Mouse (Mus musculus): Measurements from ENCODE around the gene Wnk4. TPM values are rescaled to one million over a fixed set of nuclear protein-coding genes. Genes with fewer than 3 reads are reported as not detected.

The Wnk4 gene
- polyA plus RNA-seq, 1 experiment from 2014 or later: 14.6 TPM

- 27% methylated on average over 2 of the region's 2 CpGs for WGBS
- TF ChIP-seq EP300 (IDR thresholded peaks at IDR 0.05): no peak
- peaks cover 10% of the 10 kb centered on the region; the same call in 1 of the 2 replicates for H3K4me1 ChIP-seq (ENCODE audit: insufficient read depth, low read depth, low read length)
Measured at GRCm38 (mm10) chr11:101230061-101230511, 30.3 kb upstream of the Wnk4 start.

GRCm38 (mm10) chr11:101230526-101230925, 29.8 kb upstream of the Wnk4 start:
- H3K27me3 ChIP-seq (replicated peaks; ENCODE audit: insufficient read depth, low read length): no peaks in the 10 kb centered on the region
- H3K4me3 ChIP-seq (ENCODE audit: low read depth, low read length): no peak overlapping the region
- TF ChIP-seq EP300 (IDR thresholded peaks at IDR 0.05): no peak
- ATAC-seq (no peak), DNase-seq (ENCODE audit: low spot score) (peak; percentile 47)
- H3K4me1 ChIP-seq (ENCODE audit: insufficient read depth, low read depth, low read length): peaks cover 10% of the 10 kb centered on the region; the same call in 1 of the 2 replicates
- H3K27ac ChIP-seq (ENCODE audit: low read length): peak overlapping the region; percentile 93
- no peak overlapping the region for H3K9ac ChIP-seq (replicated peaks; ENCODE audit: low read depth)
- no peaks in the 10 kb centered on the region for H3K36me3 ChIP-seq (ENCODE audit: insufficient read depth, low read length)
- no peaks in the 10 kb centered on the region for H3K9me3 ChIP-seq (ENCODE audit: low read length)
- peak overlapping the region; percentile 52 for H3K4me2 ChIP-seq (replicated peaks; ENCODE audit: low read depth, low read length)
- WGBS: 20% methylated on average over 5 of the region's 5 CpGs

More at GRCm38 (mm10) chr11:101230061-101230511, 30.3 kb upstream of the Wnk4 start:
- Histone ChIP-seq H3K36me3 (ENCODE audit: insufficient read depth, low read length) (no peaks in the 10 kb centered on the region), H3K4me3 (ENCODE audit: low read depth, low read length) (no peak overlapping the region), H3K4me2 (replicated peaks; ENCODE audit: low read depth, low read length) (no peak overlapping the region; the same call in 1 of the 2 replicates), H3K27ac (ENCODE audit: low read length) (peak overlapping the region; percentile 93), H3K9me3 (ENCODE audit: low read length) (no peaks in the 10 kb centered on the region), H3K9ac (replicated peaks; ENCODE audit: low read depth) (no peak overlapping the region), H3K27me3 (replicated peaks; ENCODE audit: insufficient read depth, low read length) (no peaks in the 10 kb centered on the region)
- peak; percentile 76 for DNase-seq (ENCODE audit: low spot score)
- ATAC-seq: 0 out of 2 replicates have a peak, but pooled peaks have one; percentile 7

GRCm38 (mm10) chr11:101230991-101231871, 29.1 kb upstream of the Wnk4 start:
- Histone ChIP-seq H3K36me3 (ENCODE audit: insufficient read depth, low read length) (no peaks in the 10 kb centered on the region), H3K4me1 (ENCODE audit: insufficient read depth, low read depth, low read length) (peaks cover 10% of the 10 kb centered on the region; the same call in 1 of the 2 replicates), H3K27me3 (replicated peaks; ENCODE audit: insufficient read depth, low read length) (no peaks in the 10 kb centered on the region), H3K4me3 (ENCODE audit: low read depth, low read length) (peak overlapping the region; percentile 27), H3K9ac (replicated peaks; ENCODE audit: low read depth) (peak overlapping the region; percentile 23; the same call in 1 of the 2 replicates), H3K4me2 (replicated peaks; ENCODE audit: low read depth, low read length) (peak overlapping the region; percentile 52), H3K9me3 (ENCODE audit: low read length) (no peaks in the 10 kb centered on the region), H3K27ac (ENCODE audit: low read length) (peak overlapping the region; percentile 93)
- peak; percentile 69 for ATAC-seq
- DNase-seq (ENCODE audit: low spot score): peak; percentile 84
- 4% methylated on average over 18 of the region's 18 CpGs for WGBS
- TF ChIP-seq CTCF (IDR thresholded peaks at IDR 0.05) (peak; percentile 47), EP300 (IDR thresholded peaks at IDR 0.05) (peak; percentile 93)

GRCm38 (mm10) chr11:101232010-101232839, 28.1 kb upstream of the Wnk4 start:
- WGBS: 39% methylated on average over 6 of the region's 6 CpGs

GRCm38 (mm10) chr11:101233240-101233639, 27.1 kb upstream of the Wnk4 start:
- Histone ChIP-seq H3K27ac (ENCODE audit: low read length) (no peak overlapping the region), H3K36me3 (ENCODE audit: insufficient read depth, low read length) (no peaks in the 10 kb centered on the region), H3K9me3 (ENCODE audit: low read length) (no peaks in the 10 kb centered on the region), H3K4me3 (ENCODE audit: low read depth, low read length) (no peak overlapping the region), H3K9ac (replicated peaks; ENCODE audit: low read depth) (no peak overlapping the region), H3K4me1 (ENCODE audit: insufficient read depth, low read depth, low read length) (peaks cover 7% of the 10 kb centered on the region; the same call in 1 of the 2 replicates), H3K4me2 (replicated peaks; ENCODE audit: low read depth, low read length) (no peak overlapping the region), H3K27me3 (replicated peaks; ENCODE audit: insufficient read depth, low read length) (no peaks in the 10 kb centered on the region)
- ATAC-seq (no peak), DNase-seq (ENCODE audit: low spot score) (no peak)
- TF ChIP-seq CTCF (IDR thresholded peaks at IDR 0.05) (no peak), EP300 (IDR thresholded peaks at IDR 0.05) (no peak)
- WGBS: 45% methylated on average over 1 of the region's 1 CpGs

More at GRCm38 (mm10) chr11:101232010-101232839, 28.1 kb upstream of the Wnk4 start:
- H3K9ac ChIP-seq (replicated peaks; ENCODE audit: low read depth): no peak overlapping the region
- peak; percentile 83 for ATAC-seq
- no peaks in the 10 kb centered on the region for H3K36me3 ChIP-seq (ENCODE audit: insufficient read depth, low read length)
- peak overlapping the region; percentile 93 for H3K27ac ChIP-seq (ENCODE audit: low read length)
- H3K4me3 ChIP-seq (ENCODE audit: low read depth, low read length): peak overlapping the region; percentile 27
- H3K4me2 ChIP-seq (replicated peaks; ENCODE audit: low read depth, low read length): peak overlapping the region; percentile 52
- H3K9me3 ChIP-seq (ENCODE audit: low read length): no peaks in the 10 kb centered on the region
- H3K4me1 ChIP-seq (ENCODE audit: insufficient read depth, low read depth, low read length): peaks cover 7% of the 10 kb centered on the region; the same call in 1 of the 2 replicates
- DNase-seq (ENCODE audit: low spot score): peak; percentile 88
- no peaks in the 10 kb centered on the region for H3K27me3 ChIP-seq (replicated peaks; ENCODE audit: insufficient read depth, low read length)
- TF ChIP-seq CTCF (IDR thresholded peaks at IDR 0.05) (no peak), EP300 (IDR thresholded peaks at IDR 0.05) (peak; percentile 98)

GRCm38 (mm10) chr11:101234124-101234523, 26.2 kb upstream of the Wnk4 start:
- H3K9me3 ChIP-seq (ENCODE audit: low read length): no peaks in the 10 kb centered on the region
- H3K4me1 ChIP-seq (ENCODE audit: insufficient read depth, low read depth, low read length): peaks cover 7% of the 10 kb centered on the region; the same call in 1 of the 2 replicates
- H3K27me3 ChIP-seq (replicated peaks; ENCODE audit: insufficient read depth, low read length): no peaks in the 10 kb centered on the region
- no peak for TF ChIP-seq EP300 (IDR thresholded peaks at IDR 0.05)
- no peak for TF ChIP-seq CTCF (IDR thresholded peaks at IDR 0.05)
- ATAC-seq (no peak), DNase-seq (ENCODE audit: low spot score) (no peak)
- H3K9ac ChIP-seq (replicated peaks; ENCODE audit: low read depth): no peak overlapping the region
- no peaks in the 10 kb centered on the region for H3K36me3 ChIP-seq (ENCODE audit: insufficient read depth, low read length)
- H3K27ac ChIP-seq (ENCODE audit: low read length): no peak overlapping the region
- H3K4me2 ChIP-seq (replicated peaks; ENCODE audit: low read depth, low read length): no peak overlapping the region
- no peak overlapping the region for H3K4me3 ChIP-seq (ENCODE audit: low read depth, low read length)

All from lung, postnatal 0 days (tissue).